Mouse (Mus musculus): ENCODE results near the gene Myh2.

The Myh2 gene

DNA sequence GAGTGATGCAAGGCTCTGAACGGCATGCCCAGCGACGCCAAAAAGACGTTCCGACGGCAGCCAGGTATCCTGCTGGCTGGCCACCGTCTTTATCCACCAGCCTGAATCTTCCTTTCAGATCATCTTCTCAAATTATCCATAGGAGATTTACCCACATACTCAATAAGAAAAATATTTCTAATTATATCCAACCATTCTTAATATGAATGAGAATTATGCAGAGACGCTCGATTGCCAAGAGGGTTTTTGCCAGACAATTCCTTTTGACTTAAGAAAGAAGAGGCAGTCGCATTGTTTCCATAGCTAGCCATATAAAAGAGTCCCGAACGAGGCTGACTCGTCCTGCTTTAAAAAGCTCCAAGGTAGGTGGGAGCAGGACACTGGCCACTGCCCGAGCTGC lies at the start of gene Myh2:
Myh2 (plus strand) TSS at position 301 of the 400 bp plus-strand sequence.
- no peak for DNase-seq (ENCODE audit: low spot score)

DNA sequence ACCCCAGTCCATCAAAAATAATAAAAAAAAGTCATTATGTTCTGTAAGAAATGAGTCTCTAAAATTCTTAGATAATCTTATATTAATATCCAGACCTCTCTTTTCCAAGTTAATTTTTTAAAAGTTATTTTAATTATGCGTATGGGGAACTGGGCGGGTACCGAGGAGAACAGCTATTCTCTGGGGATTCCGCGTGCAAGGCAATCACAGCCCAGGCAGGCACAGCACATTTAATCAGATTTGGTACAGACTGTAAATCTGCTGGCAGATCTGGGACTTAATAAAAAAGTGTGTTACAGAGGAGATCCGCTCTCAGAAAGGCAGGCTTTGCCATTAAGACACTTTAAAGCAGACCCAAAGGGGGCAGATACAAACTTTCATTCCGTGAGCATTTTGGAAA lies 45.9 kb upstream of the Myh2 start:
- no peak for DNase-seq (ENCODE audit: low spot score)

DNA sequence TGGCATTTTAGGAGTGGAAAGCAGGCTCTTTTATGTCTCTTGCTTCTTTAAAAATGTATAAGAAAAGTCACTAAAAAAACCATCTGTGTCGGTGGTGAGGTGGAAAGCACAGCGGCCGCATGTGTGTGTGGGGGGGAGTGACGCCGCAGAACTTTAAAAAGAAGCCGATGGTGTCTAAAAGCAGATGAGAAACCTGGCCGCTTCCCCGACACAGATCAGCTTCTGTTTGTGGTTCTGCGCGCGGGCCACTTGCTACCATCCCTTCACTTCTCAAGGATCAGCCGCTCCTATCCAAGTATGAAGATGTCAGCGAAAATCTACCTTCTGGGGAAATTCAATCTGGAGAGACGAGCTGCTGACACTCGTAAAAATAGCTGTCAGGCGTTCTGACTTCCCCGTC lies 45.5 kb upstream of the Myh2 start:
- DNase-seq (ENCODE audit: low spot score) = no peak

DNA sequence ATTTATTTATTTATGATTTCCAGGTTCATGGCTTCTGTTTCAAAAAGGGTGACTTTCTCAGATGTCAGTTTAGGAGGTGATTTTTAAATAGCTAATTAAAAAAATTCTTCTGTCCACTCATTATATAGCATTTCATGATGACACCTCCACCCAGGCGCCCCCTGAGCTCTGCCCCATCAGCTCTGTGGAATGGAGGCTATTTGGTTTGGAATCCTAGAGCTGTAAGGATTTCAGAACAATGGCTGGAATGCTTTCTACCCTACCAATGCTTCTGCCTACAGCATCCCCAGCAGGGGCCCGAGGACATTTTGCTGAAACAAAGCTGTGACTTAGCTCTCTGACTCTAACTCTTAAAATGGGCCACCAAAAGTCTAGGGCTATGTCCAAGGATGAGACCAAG lies 37.3 kb upstream of the Myh2 start:
- no peak for DNase-seq (ENCODE audit: low spot score)

DNA sequence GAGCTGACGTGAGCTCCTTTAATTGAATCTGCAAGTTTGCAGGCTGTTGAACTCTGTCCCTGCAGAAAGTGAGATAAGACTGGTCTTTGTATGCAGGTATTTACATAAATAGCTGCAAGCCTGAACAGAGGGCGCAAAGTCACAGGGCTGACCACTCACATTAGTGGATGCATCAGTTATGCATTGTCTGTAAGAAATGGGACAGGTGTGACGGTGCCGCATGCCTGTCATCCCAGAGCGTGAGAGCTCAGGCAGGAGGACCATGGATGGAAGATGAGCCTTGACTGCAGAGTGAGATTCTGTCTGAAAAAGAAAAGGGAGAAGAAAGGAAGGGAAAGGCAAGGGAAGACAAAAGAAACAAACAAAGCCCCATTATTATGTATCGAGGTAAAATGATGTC lies 36.2 kb upstream of the Myh2 start:
- no peak for DNase-seq (ENCODE audit: low spot score)

DNA sequence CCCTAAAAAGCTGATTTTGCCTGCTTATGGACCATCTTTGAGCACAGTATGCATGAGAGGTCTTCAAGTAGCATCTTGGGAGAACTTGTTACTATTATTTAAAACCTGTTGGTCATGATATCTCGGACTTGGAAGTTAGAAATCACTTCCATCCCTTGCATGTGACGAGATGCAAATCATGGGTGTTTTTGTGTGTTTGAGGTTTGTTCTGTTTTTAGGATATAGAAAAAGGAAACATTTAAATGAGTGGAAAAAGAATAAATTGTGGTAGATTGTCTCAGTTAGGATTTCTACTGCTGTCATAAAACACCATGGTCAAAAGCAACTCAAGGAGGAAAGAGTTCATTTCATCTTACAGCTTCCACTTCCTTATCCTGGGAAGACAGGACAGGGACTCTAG lies 35.3 kb upstream of the Myh2 start:
- DNase-seq (ENCODE audit: low spot score) = no peak

DNA sequence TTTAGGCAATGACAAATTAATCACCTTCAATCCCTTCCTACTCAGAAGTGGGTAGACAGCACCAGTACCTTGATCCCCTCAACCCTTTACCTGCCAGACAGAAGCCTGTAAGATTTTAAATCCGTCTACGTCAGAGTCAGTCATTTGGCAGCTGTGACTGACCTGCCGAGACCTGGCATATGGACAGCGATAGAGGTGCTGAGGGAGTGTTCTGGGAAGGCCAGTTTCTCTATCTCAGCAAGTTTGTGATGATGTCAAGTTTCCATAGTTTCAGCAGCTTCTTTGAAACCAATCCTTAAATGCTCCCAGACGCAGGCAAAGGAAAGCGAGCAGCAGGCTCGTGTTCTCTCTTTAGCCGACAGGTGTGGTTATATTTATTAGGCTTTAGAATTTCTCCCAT lies 31.3 kb upstream of the Myh2 start:
- DNase-seq (ENCODE audit: low spot score) = no peak

DNA sequence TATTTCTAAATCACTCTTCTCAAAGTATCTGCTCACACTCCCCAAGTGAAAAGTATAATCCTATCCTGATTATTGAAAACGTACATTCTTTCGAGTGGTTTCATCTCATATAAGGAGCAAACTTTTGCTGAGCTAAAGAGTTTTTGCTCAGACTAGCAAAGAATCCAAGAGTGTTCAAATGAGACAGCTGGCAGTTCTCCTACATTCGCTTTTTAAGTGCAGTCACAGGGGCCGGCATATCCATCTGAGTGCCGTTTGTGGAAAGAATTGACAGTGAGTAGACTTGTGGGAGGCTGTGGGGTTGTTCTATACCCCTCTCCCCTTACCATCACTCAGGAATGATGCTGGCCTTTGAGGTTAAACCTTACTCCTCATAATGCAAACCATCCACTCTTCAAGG lies 30.7 kb upstream of the Myh2 start:
- DNase-seq (ENCODE audit: low spot score) = no peak

DNA sequence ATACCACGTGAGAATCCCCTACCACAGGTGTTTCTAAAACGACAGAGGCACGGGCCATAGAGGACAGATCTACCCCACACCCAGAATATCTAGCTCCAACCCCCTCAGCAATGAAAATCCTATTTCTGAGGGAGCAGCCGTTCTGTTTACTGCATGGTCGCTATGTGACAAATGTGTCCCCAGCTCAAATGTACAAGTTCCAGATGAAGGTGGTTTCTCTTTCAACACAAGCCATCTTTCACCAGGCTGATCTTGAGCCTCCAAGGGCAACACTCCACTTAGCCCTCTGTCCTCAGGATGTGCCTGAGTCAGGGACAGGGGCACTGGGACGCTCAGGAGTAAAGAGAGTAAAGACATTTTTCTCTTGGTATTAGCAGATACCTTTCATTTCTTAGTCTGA lies 29.8 kb upstream of the Myh2 start:
- no peak for DNase-seq (ENCODE audit: low spot score)

DNA sequence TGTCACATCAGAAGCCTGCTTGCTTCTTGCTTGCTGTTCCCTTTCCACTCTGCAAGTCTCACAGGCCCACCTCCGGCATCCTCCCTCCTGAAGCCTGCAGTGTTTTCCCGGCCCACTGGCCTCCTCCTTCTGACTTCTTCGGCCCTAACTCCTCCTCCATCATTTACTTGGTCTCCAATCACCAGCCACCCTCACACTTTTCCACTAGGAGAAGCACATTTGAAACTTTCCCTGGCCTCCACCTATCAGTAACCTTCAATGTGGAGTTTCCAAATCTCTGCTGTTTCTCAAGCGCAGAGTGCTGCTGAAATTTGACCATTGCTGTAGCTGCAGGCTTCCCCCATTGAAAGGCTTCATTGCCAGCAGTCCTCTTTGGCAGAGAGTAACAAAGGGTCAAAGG lies 28.8 kb upstream of the Myh2 start:
- DNase-seq (ENCODE audit: low spot score) = no peak

DNA sequence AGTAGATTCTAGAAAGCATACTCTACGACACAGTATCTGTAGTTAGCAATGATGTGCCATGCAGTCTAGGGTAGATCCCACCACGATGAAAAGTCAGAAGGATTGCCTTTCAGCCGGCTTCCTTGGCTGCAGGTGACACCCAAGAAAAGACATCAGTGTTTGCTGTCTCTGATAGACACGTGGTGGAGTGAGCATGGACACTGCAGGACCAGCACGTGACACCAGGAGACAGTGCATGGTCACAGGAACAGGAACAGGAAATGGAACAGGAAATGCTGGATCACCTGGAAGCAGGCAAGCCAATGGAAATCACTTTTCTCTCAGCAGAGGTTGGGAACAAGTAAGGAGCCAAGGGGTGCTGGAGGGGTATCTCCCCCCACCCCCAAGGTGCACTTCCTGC lies 27.8 kb upstream of the Myh2 start:
- DNase-seq (ENCODE audit: low spot score) = no peak

DNA sequence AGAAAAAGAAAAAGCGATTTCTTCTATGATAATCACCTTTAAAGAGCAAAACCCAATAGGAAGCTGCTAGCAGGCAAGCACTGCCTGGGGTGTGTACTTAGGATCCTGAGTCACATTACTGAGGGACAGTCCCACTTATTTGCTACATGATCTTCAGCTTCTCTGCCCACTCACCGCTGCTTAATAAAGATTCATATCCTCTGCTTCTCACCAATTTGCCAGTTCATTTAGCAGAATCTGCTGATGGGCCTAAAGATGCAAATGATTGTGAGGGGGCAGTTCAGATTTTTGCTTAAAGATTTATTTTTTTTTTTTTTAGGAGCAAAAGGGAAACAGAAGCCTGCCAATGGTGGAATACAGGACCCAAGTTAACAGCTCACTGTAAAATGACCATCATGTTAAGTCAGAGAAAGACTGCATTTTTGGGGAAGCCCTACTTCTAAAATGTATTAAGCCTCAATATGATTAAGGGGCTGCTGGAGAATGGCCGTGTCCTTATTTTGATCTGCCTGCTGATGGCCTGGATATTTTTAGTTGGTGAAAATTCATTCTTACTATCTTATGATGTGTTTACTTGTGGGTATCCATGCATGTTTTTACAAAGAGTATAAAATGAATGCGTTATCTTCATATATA lies 26.8 kb upstream of the Myh2 start:
- DNase-seq (ENCODE audit: low spot score) = no peak

DNA sequence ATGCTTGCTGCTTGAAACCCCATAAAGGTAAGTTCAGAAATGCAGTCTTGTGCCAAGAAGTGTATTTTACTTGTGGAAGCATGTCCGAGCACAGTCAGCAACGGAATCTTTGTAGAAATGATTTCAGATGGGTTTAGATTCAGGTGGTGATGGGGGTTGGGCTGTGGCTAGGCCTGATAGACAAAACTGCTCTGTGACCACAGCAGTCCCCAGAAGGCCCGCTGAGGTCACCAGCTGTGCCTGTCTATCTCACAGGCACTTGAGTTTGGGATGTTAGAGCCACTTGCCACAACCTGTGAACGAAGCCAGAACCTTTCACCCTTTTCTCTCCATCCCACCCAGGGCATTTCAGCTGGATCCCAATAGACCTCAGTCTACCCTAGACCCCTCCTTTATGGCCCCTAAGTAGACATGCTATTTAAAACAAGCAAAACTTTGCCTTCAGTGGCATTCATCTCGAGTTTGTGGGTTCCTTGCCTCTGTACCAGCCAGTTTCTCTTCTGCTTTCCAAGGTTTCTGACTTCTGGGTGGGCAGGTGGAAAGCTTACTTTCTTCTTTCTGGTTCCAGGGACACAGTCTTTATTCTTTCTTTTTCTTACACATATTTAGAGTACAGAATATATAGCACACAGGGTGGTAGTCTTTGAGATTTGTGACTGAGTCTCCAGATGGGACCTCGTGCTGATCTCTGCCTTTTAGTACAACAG lies 26.1 kb upstream of the Myh2 start:
- DNase-seq (ENCODE audit: low spot score) = no peak

DNA sequence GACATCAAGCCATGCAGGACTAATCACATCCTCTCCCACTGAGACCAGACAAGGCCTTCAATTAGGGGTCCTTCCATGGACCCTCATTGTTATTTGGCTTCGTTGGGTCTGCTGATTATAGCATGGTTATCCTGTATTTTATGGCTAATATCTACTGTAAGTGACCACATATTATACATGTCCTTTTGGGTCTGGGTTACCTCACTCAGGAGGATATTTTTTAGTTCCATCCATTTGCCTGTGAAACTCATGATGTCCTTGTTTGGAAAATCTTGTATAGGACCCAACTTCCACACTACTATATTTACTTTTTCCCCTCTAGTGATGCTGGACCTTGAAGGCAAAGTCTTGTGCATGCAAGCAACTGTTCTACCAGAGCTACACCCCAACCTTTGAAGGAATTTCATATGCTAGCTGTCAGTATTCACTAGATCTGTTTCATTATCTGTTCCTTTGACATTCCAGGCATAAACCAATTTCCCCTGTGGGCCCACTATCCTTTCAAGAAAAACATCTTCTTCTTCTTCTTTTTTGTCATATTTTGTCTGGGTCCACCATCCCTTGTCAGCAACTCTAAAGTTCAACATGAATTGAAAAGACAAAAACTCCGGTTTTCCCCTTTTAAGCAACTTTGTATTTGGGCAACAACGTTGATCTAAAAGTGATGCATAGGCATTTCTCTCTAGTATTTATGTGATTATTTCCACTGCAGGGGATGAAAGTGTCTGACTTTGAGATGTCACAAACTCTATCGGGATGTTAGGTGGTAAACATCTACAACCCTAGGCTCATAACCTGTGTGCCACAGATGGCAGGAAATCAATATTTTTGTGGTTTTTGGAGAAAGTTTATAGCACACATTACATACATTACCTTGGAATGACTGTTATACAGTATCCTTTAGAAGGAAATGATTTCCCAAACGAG lies 25.1 kb upstream of the Myh2 start:
- no peak for DNase-seq (ENCODE audit: low spot score)

DNA sequence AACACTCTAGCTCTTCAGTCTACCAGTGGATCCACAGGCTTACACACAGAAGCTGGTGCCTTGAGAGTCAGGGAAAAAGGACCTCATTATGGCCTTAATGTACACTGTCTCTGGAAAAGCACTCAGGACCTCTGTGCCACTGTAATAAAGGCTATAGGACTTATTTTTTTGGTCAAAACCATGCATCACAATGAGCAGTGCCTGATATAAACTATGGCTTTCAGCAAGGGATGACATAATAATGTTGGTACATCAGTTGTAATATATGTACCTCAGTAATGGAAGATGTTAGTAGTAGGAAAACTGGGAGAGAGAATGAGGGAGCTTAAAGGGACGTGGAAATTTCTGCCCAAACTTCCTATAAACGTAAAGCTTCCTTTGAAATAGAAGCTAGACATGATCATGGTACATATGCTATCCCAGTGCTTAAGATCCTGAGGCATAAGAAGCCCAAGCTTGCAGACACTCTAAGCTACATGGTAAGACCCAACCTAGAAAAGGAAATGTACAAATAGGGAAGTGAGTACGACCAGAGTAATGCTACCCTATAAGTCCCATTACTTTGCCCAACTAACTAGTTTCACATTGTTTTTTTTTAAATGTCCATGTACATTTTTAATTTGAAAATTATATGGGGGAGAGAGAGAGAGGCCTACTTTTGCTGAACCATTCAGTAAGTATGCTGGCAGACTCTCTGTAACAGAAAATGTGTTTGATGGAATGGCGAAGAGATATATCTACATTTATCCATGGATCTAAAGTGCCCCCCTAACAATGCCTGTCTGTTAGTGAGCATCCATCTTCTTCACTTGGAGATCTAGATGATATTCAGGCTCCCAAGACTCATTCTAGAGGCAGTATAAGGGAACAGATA lies 24.2 kb upstream of the Myh2 start:
- DNase-seq (ENCODE audit: low spot score) = no peak

DNA sequence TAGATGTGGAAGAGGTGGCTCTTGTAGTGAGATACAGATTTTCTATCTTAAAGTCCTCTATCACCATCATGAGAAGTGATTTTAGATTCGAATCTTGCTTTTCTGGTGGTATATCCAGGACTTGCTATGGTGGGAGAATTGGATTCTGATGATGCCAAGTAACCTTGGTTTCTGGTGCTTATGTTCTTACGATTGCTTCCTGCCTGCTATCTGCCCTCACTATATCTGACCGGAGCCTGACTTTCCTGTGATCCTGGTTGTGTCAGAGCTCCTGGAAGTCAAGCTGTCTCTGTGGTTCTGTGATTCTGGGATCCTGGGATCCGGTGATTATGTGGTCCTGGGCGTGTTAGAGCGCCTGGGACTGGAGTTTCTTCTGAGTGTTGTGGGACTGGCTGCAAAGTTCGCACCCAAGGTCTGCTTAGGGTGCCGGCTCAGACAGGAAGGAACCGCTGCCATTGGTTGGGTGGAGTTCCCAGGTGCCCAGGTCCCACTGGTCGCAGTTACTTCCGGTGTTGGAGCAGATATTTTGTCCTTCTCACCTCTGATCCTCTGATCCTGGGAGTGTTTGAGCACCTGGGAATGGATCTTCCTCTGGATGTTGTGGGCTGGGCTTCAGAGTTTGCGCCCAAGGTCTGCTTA lies 23.4 kb upstream of the Myh2 start:
- DNase-seq (ENCODE audit: low spot score) = no peak

DNA sequence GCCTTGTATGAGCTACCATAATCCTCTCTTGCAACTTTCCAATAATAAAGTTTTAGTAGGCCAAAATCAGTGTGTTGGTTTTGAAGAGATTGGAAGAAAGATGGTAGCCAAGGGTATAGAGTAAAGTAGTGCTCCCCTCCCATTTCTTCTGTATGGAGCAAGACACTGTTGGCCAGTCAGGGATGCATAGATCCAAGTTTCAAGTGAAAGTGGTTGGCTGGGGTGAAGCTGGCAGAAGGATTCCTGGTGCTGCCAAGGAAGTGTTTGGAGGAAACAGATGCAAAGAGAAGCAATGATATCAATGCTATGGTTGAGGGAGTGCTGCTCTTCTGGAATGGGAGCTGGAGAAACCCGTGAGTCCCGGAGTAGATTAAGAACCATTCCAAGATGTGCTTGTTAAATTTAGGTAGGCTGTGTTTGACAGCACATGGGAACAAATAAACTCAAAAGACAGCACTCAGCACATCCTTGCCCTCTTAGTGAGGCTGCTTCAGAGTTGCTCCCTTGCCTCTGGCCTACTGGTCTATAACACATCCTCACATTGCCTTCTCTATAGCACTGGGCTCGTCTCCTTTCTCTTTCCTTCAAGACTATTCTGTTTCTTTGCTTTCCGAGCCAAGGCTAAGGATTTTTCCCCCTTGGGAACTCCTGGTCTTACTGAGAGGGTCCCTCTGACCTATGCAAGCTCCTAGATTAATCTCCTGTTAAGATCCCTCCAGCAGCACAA lies 22.4 kb upstream of the Myh2 start:
- no peak for DNase-seq (ENCODE audit: low spot score)

DNA sequence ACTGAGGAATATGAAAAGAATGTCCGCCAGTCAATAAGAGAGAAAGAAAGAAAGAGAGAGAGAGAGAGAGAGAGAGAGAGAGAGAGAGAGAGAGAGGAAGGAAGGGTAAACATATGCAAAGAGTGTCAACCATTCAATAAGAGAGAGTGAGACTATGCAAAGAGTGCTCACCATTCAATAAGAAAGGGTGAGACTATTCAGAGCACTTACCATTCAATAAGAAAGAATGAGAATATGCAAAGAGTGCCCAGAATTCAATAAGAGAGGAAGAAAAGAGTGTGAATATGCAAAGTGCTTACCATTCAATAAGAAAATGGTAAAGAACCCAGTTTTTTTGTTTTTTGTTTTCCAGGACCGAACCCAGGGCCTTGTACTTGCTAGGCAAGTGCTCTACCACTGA lies 20.6 kb upstream of the Myh2 start:
- no peak for DNase-seq (ENCODE audit: low spot score)

DNA sequence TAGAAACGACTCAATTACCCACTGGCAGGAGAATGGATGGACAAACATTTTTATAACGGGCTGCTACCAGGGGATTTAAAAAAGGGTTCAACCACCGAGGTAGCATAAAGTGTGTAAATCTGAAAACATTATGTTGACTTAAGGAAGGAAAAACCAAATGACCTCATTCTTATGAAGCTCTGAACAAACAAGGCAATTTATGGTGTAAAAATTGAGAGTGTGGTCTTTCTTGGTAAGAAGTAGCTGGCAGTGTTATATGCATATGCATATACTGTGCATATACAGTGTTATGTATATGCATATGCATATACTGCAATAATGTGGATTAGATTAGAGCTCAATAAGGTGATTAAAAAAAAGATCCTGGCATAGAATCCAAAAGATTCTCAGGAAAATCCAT lies 19.7 kb upstream of the Myh2 start:
- no peak for DNase-seq (ENCODE audit: low spot score)

DNA sequence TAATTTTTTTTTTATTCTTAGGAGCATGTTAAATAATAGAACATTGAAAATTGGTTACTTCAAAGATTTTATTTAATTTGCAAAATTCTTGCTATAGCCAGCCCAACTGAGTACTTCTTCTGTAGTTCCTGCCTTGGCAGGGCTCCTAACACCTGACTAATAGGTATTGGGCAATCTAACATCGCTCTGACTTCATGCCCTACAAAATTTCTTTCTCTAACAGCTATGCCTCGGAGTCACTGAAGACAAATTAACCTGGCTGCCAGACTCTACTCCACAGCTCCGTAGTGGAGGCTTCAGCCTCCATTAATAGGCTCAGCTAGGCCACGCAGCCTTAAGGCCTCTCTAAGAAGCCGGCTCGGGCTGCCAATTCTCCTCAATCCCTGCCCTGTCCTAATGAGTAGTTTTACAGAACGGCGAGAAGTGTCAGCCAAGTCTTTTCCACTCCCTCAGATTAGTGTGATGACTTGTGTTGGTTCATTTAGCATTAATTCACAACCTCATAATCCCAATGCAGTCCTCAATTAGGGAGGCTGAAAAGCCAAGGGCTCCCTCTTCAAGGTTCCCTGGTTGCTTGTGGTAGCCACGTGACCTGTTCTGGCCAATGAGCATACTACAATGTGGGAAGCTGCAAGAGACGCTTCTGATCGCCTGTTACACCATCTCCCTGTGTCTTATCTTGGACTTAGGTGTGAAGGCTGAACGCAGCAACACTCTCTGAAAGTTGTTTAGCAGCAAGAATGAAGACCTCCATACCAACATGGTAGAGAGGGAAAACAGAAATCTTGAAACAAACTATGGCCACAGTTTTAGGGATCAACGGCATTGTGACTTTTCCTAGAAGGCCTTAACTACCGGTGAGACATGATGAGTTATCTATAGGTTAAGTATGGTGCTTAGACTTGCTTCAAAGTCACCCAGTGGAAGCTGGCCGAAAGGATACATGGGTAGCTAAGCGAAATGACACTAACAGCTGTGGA lies 18.9 kb upstream of the Myh2 start:
- DNase-seq (ENCODE audit: low spot score) = no peak

Measured in embryo, embryonic 10.5 days (tissue).